Mouse (Mus musculus): ENCODE measurements at regions not wholly inside any gene's neighbourhood (a gene's known extent, or its start where the extent isn't known, plus 50 kb on each side); places are given as distances from the start of the nearest gene placed in this dataset.

GRCm38 (mm10) chr3:15223266-15223665, 108.8 kb downstream of the Gm9733 start:
- Histone ChIP-seq H3K36me3 (ENCODE audit: control insufficient read depth, insufficient read depth) (no peaks in the 10 kb centered on the region), H3K4me1 (ENCODE audit: control insufficient read depth, insufficient read depth, low read length) (no peaks in the 10 kb centered on the region), H3K9ac (ENCODE audit: low read length) (no peak overlapping the region), H3K4me2 (ENCODE audit: low read depth, low read length) (no peak overlapping the region), H3K27me3 (ENCODE audit: control insufficient read depth, insufficient read depth, low read length) (no peaks in the 10 kb centered on the region), H3K4me3 (ENCODE audit: low read length) (no peak overlapping the region), H3K27ac (ENCODE audit: low read length) (no peak overlapping the region), H3K9me3 (replicated peaks; ENCODE audit: control insufficient read depth, low read length) (no peaks in the 10 kb centered on the region)
- WGBS = 82% methylated on average over 6 of the region's 6 CpGs
- no peak for ATAC-seq (replicated peaks; ENCODE audit: extremely low read depth, insufficient read depth, low FRiP score)

- Histone ChIP-seq H3K4me1 (ENCODE audit: control insufficient read depth, insufficient read depth, low read length) (no peaks in the 10 kb centered on the region), H3K36me3 (ENCODE audit: control insufficient read depth, insufficient read depth) (no peaks in the 10 kb centered on the region), H3K4me3 (ENCODE audit: low read length) (no peak overlapping the region), H3K9ac (ENCODE audit: low read length) (no peak overlapping the region), H3K27ac (ENCODE audit: low read length) (no peak overlapping the region), H3K4me2 (ENCODE audit: low read depth, low read length) (no peak overlapping the region), H3K27me3 (ENCODE audit: control insufficient read depth, insufficient read depth, low read length) (no peaks in the 10 kb centered on the region), H3K9me3 (replicated peaks; ENCODE audit: control insufficient read depth, low read length) (no peaks in the 10 kb centered on the region)
- no peak for ATAC-seq (replicated peaks; ENCODE audit: extremely low read depth, insufficient read depth, low FRiP score)
- 26% methylated on average over 1 of the region's 1 CpGs for WGBS
Observed at GRCm38 (mm10) chr3:15224452-15224851, 107.7 kb downstream of the Gm9733 start.

GRCm38 (mm10) chr3:15228641-15229040, 103.5 kb downstream of the Gm9733 start:
- Histone ChIP-seq H3K4me3 (ENCODE audit: low read length) (no peak overlapping the region), H3K4me2 (ENCODE audit: low read depth, low read length) (no peak overlapping the region), H3K36me3 (ENCODE audit: control insufficient read depth, insufficient read depth) (no peaks in the 10 kb centered on the region), H3K9ac (ENCODE audit: low read length) (no peak overlapping the region), H3K27ac (ENCODE audit: low read length) (no peak overlapping the region), H3K27me3 (ENCODE audit: control insufficient read depth, insufficient read depth, low read length) (no peaks in the 10 kb centered on the region), H3K4me1 (ENCODE audit: control insufficient read depth, insufficient read depth, low read length) (no peaks in the 10 kb centered on the region), H3K9me3 (replicated peaks; ENCODE audit: control insufficient read depth, low read length) (no peaks in the 10 kb centered on the region)
- no peak for ATAC-seq (replicated peaks; ENCODE audit: extremely low read depth, insufficient read depth, low FRiP score)
- 58% methylated on average over 2 of the region's 2 CpGs for WGBS

- ATAC-seq (replicated peaks; ENCODE audit: extremely low read depth, insufficient read depth, low FRiP score) = no peak
- Histone ChIP-seq H3K9ac (ENCODE audit: low read length) (no peak overlapping the region), H3K36me3 (ENCODE audit: control insufficient read depth, insufficient read depth) (no peaks in the 10 kb centered on the region), H3K27me3 (ENCODE audit: control insufficient read depth, insufficient read depth, low read length) (no peaks in the 10 kb centered on the region), H3K4me1 (ENCODE audit: control insufficient read depth, insufficient read depth, low read length) (no peaks in the 10 kb centered on the region), H3K4me3 (ENCODE audit: low read length) (no peak overlapping the region), H3K27ac (ENCODE audit: low read length) (no peak overlapping the region), H3K4me2 (ENCODE audit: low read depth, low read length) (no peak overlapping the region), H3K9me3 (replicated peaks; ENCODE audit: control insufficient read depth, low read length) (no peaks in the 10 kb centered on the region)
- WGBS = 74% methylated on average over 6 of the region's 6 CpGs
Observed at GRCm38 (mm10) chr3:15230204-15230603, 101.9 kb downstream of the Gm9733 start.

GRCm38 (mm10) chr3:15231433-15231832, 100.7 kb downstream of the Gm9733 start:
- Histone ChIP-seq H3K9ac (ENCODE audit: low read length) (no peak overlapping the region), H3K4me2 (ENCODE audit: low read depth, low read length) (no peak overlapping the region), H3K36me3 (ENCODE audit: control insufficient read depth, insufficient read depth) (no peaks in the 10 kb centered on the region), H3K27me3 (ENCODE audit: control insufficient read depth, insufficient read depth, low read length) (no peaks in the 10 kb centered on the region), H3K4me3 (ENCODE audit: low read length) (no peak overlapping the region), H3K4me1 (ENCODE audit: control insufficient read depth, insufficient read depth, low read length) (no peaks in the 10 kb centered on the region), H3K27ac (ENCODE audit: low read length) (no peak overlapping the region), H3K9me3 (replicated peaks; ENCODE audit: control insufficient read depth, low read length) (no peaks in the 10 kb centered on the region)
- no peak for ATAC-seq (replicated peaks; ENCODE audit: extremely low read depth, insufficient read depth, low FRiP score)
- WGBS = 36% methylated on average over 3 of the region's 3 CpGs

- Histone ChIP-seq H3K27me3 (ENCODE audit: control insufficient read depth, insufficient read depth, low read length) (no peaks in the 10 kb centered on the region), H3K9ac (ENCODE audit: low read length) (no peak overlapping the region), H3K27ac (ENCODE audit: low read length) (no peak overlapping the region), H3K9me3 (replicated peaks; ENCODE audit: control insufficient read depth, low read length) (no peaks in the 10 kb centered on the region), H3K4me2 (ENCODE audit: low read depth, low read length) (no peak overlapping the region), H3K4me1 (ENCODE audit: control insufficient read depth, insufficient read depth, low read length) (no peaks in the 10 kb centered on the region), H3K36me3 (ENCODE audit: control insufficient read depth, insufficient read depth) (no peaks in the 10 kb centered on the region), H3K4me3 (ENCODE audit: low read length) (no peak overlapping the region)
- ATAC-seq (replicated peaks; ENCODE audit: extremely low read depth, insufficient read depth, low FRiP score) = no peak
- 68% methylated on average over 5 of the region's 5 CpGs for WGBS
Observed at GRCm38 (mm10) chr3:15237817-15238432, 94.2 kb downstream of the Gm9733 start.

GRCm38 (mm10) chr3:15242388-15242787, 89.7 kb downstream of the Gm9733 start:
- H3K4me2 ChIP-seq (ENCODE audit: low read depth, low read length) = no peak overlapping the region
- no peak for ATAC-seq (replicated peaks; ENCODE audit: extremely low read depth, insufficient read depth, low FRiP score)

GRCm38 (mm10) chr3:15243584-15243983, 88.5 kb downstream of the Gm9733 start:
- Histone ChIP-seq H3K4me1 (ENCODE audit: control insufficient read depth, insufficient read depth, low read length) (no peaks in the 10 kb centered on the region), H3K36me3 (ENCODE audit: control insufficient read depth, insufficient read depth) (no peaks in the 10 kb centered on the region), H3K9me3 (replicated peaks; ENCODE audit: control insufficient read depth, low read length) (no peaks in the 10 kb centered on the region), H3K27me3 (ENCODE audit: control insufficient read depth, insufficient read depth, low read length) (no peaks in the 10 kb centered on the region), H3K27ac (ENCODE audit: low read length) (no peak overlapping the region), H3K4me2 (ENCODE audit: low read depth, low read length) (no peak overlapping the region), H3K9ac (ENCODE audit: low read length) (no peak overlapping the region), H3K4me3 (ENCODE audit: low read length) (no peak overlapping the region)
- no peak for ATAC-seq (replicated peaks; ENCODE audit: extremely low read depth, insufficient read depth, low FRiP score)
- WGBS = 55% methylated on average over 5 of the region's 5 CpGs

More at GRCm38 (mm10) chr3:15242388-15242787, 89.7 kb downstream of the Gm9733 start:
- Histone ChIP-seq H3K9me3 (replicated peaks; ENCODE audit: control insufficient read depth, low read length) (no peaks in the 10 kb centered on the region), H3K9ac (ENCODE audit: low read length) (no peak overlapping the region), H3K27me3 (ENCODE audit: control insufficient read depth, insufficient read depth, low read length) (no peaks in the 10 kb centered on the region), H3K4me3 (ENCODE audit: low read length) (no peak overlapping the region), H3K4me1 (ENCODE audit: control insufficient read depth, insufficient read depth, low read length) (no peaks in the 10 kb centered on the region), H3K27ac (ENCODE audit: low read length) (no peak overlapping the region), H3K36me3 (ENCODE audit: control insufficient read depth, insufficient read depth) (no peaks in the 10 kb centered on the region)

- no peak overlapping the region for H3K4me3 ChIP-seq (ENCODE audit: low read length)
- H3K4me1 ChIP-seq (ENCODE audit: control insufficient read depth, insufficient read depth, low read length) = no peaks in the 10 kb centered on the region
- no peak overlapping the region for H3K4me2 ChIP-seq (ENCODE audit: low read depth, low read length)
- no peak for ATAC-seq (replicated peaks; ENCODE audit: extremely low read depth, insufficient read depth, low FRiP score)
- 16% methylated on average over 6 of the region's 6 CpGs for WGBS
- H3K9me3 ChIP-seq (replicated peaks; ENCODE audit: control insufficient read depth, low read length) = no peaks in the 10 kb centered on the region
- H3K9ac ChIP-seq (ENCODE audit: low read length) = no peak overlapping the region
- no peaks in the 10 kb centered on the region for H3K27me3 ChIP-seq (ENCODE audit: control insufficient read depth, insufficient read depth, low read length)
- no peaks in the 10 kb centered on the region for H3K36me3 ChIP-seq (ENCODE audit: control insufficient read depth, insufficient read depth)
- no peak overlapping the region for H3K27ac ChIP-seq (ENCODE audit: low read length)
Observed at GRCm38 (mm10) chr3:15244999-15245398, 87.1 kb downstream of the Gm9733 start.
